Mouse (Mus musculus): ENCODE measurements around the gene Zcchc14. TPM values are rescaled to one million over a fixed set of nuclear protein-coding genes. Genes with fewer than 3 reads are reported as not detected.
"Not testable (repeated sequence)": the region's sequence is repeated elsewhere in the genome, so short reads cannot be mapped to it uniquely, and the experiment has no call there.

Gene Zcchc14
- polyA plus RNA-seq, 2 experiments, result 22.4 to 37.9 TPM

- Histone ChIP-seq H3K27me3 (ENCODE audit: control insufficient read depth, insufficient read depth, low read length) (no peaks in the 10 kb centered on the region), H3K4me2 (replicated peaks; ENCODE audit: low read depth, low read length, severe bottlenecking) (no peak overlapping the region), H3K4me1 (ENCODE audit: control insufficient read depth, insufficient read depth, low read length) (peaks cover 3% of the 10 kb centered on the region; the same call in 1 of the 2 replicates), H3K4me3 (replicated peaks; ENCODE audit: low read length) (no peak overlapping the region), H3K36me3 (ENCODE audit: control insufficient read depth, insufficient read depth, low read length) (no peaks in the 10 kb centered on the region), H3K27ac (replicated peaks; ENCODE audit: low read depth, low read length) (no peak overlapping the region), H3K9me3 (ENCODE audit: control insufficient read depth, low read length) (no peaks in the 10 kb centered on the region), H3K9ac (ENCODE audit: low read depth, low read length, severe bottlenecking) (no peak overlapping the region)
- no peak for DNase-seq (ENCODE audit: low spot score)
- no peak for TF ChIP-seq POLR2A (IDR thresholded peaks at IDR 0.05; ENCODE audit: borderline replicate concordance, extremely low read depth, insufficient read depth, insufficient read length)
- no peak; the same call in 1 of the 2 replicates for ATAC-seq (ENCODE audit: low FRiP score, low read depth)
- WGBS, result 69% methylated on average over 5 of the region's 5 CpGs
Measured at GRCm38 (mm10) chr8:121673917-121674316, 21.2 kb upstream of the Zcchc14 start.

- H3K27me3 ChIP-seq (ENCODE audit: control insufficient read depth, insufficient read depth, low read length), result no peaks in the 10 kb centered on the region
- ATAC-seq (ENCODE audit: low FRiP score, low read depth) (no peak), DNase-seq (ENCODE audit: low spot score) (no peak)
Measured at GRCm38 (mm10) chr8:121673153-121673552, 20.5 kb upstream of the Zcchc14 start.

GRCm38 (mm10) chr8:121669208-121669607, 16.5 kb upstream of the Zcchc14 start:
- H3K27me3 ChIP-seq (ENCODE audit: control insufficient read depth, insufficient read depth, low read length), result no peaks in the 10 kb centered on the region
- no peak for TF ChIP-seq POLR2A (IDR thresholded peaks at IDR 0.05; ENCODE audit: borderline replicate concordance, extremely low read depth, insufficient read depth, insufficient read length)
- H3K9me3 ChIP-seq (ENCODE audit: control insufficient read depth, low read length), result no peaks in the 10 kb centered on the region
- H3K9ac ChIP-seq (ENCODE audit: low read depth, low read length, severe bottlenecking), result peak overlapping the region; percentile 31; the same call in 1 of the 2 replicates
- H3K4me1 ChIP-seq (ENCODE audit: control insufficient read depth, insufficient read depth, low read length), result peaks cover 13% of the 10 kb centered on the region; the same call in 1 of the 2 replicates
- H3K4me3 ChIP-seq (replicated peaks; ENCODE audit: low read length), result no peak overlapping the region
- no peaks in the 10 kb centered on the region for H3K36me3 ChIP-seq (ENCODE audit: control insufficient read depth, insufficient read depth, low read length)
- 16% methylated on average over 8 of the region's 8 CpGs for WGBS
- no peak overlapping the region for H3K4me2 ChIP-seq (replicated peaks; ENCODE audit: low read depth, low read length, severe bottlenecking)
- no peak overlapping the region for H3K27ac ChIP-seq (replicated peaks; ENCODE audit: low read depth, low read length)
- DNase-seq (ENCODE audit: low spot score), result no peak
- no peak for ATAC-seq (ENCODE audit: low FRiP score, low read depth)

More at GRCm38 (mm10) chr8:121673153-121673552, 20.5 kb upstream of the Zcchc14 start:
- H3K9ac ChIP-seq (ENCODE audit: low read depth, low read length, severe bottlenecking), result no peak overlapping the region
- TF ChIP-seq POLR2A (IDR thresholded peaks at IDR 0.05; ENCODE audit: borderline replicate concordance, extremely low read depth, insufficient read depth, insufficient read length), result no peak
- H3K4me3 ChIP-seq (replicated peaks; ENCODE audit: low read length), result no peak overlapping the region
- H3K36me3 ChIP-seq (ENCODE audit: control insufficient read depth, insufficient read depth, low read length), result no peaks in the 10 kb centered on the region
- H3K4me1 ChIP-seq (ENCODE audit: control insufficient read depth, insufficient read depth, low read length), result peaks cover 3% of the 10 kb centered on the region; the same call in 1 of the 2 replicates
- H3K9me3 ChIP-seq (ENCODE audit: control insufficient read depth, low read length), result no peaks in the 10 kb centered on the region
- WGBS, result 67% methylated on average over 4 of the region's 4 CpGs
- no peak overlapping the region for H3K27ac ChIP-seq (replicated peaks; ENCODE audit: low read depth, low read length)
- no peak overlapping the region for H3K4me2 ChIP-seq (replicated peaks; ENCODE audit: low read depth, low read length, severe bottlenecking)

- H3K4me3 ChIP-seq (replicated peaks; ENCODE audit: low read length), result no peak overlapping the region
- peaks cover 13% of the 10 kb centered on the region; the same call in 1 of the 2 replicates for H3K4me1 ChIP-seq (ENCODE audit: control insufficient read depth, insufficient read depth, low read length)
- no peak overlapping the region for H3K4me2 ChIP-seq (replicated peaks; ENCODE audit: low read depth, low read length, severe bottlenecking)
- H3K27ac ChIP-seq (replicated peaks; ENCODE audit: low read depth, low read length), result no peak overlapping the region
- ATAC-seq (ENCODE audit: low FRiP score, low read depth) (no peak), DNase-seq (ENCODE audit: low spot score) (no peak)
- H3K27me3 ChIP-seq (ENCODE audit: control insufficient read depth, insufficient read depth, low read length), result no peaks in the 10 kb centered on the region
- no peak for TF ChIP-seq POLR2A (IDR thresholded peaks at IDR 0.05; ENCODE audit: borderline replicate concordance, extremely low read depth, insufficient read depth, insufficient read length)
- WGBS, result 33% methylated on average over 6 of the region's 6 CpGs
- H3K9ac ChIP-seq (ENCODE audit: low read depth, low read length, severe bottlenecking), result no peak overlapping the region
- H3K36me3 ChIP-seq (ENCODE audit: control insufficient read depth, insufficient read depth, low read length), result no peaks in the 10 kb centered on the region
- H3K9me3 ChIP-seq (ENCODE audit: control insufficient read depth, low read length), result no peaks in the 10 kb centered on the region
Measured at GRCm38 (mm10) chr8:121668553-121668952, 15.9 kb upstream of the Zcchc14 start.

GRCm38 (mm10) chr8:121667936-121668500, 15.3 kb upstream of the Zcchc14 start:
- not testable (repeated sequence) for H3K27me3 ChIP-seq (ENCODE audit: control insufficient read depth, insufficient read depth, low read length); H3K36me3 ChIP-seq (ENCODE audit: control insufficient read depth, insufficient read depth, low read length); H3K4me2 ChIP-seq (replicated peaks; ENCODE audit: low read depth, low read length, severe bottlenecking); H3K9me3 ChIP-seq (ENCODE audit: control insufficient read depth, low read length); ATAC-seq (ENCODE audit: low FRiP score, low read depth); H3K27ac ChIP-seq (replicated peaks; ENCODE audit: low read depth, low read length); H3K4me3 ChIP-seq (replicated peaks; ENCODE audit: low read length); DNase-seq (ENCODE audit: low spot score); H3K9ac ChIP-seq (ENCODE audit: low read depth, low read length, severe bottlenecking)
- 71% methylated on average over 9 of the region's 9 CpGs for WGBS
- peaks cover 13% of the 10 kb centered on the region; the same call in 1 of the 2 replicates for H3K4me1 ChIP-seq (ENCODE audit: control insufficient read depth, insufficient read depth, low read length)

Measured in limb, embryonic 14.5 days (tissue).